Comparison of ENCODE assay signal across 22 mouse cellular contexts in genomic region chr6:28787133-28787532, GRCm38 (mm10). TPM values are rescaled to one million over a fixed set of nuclear protein-coding genes. Genes with fewer than 3 reads are reported as not detected.
DNase-seq lines count a peak whose midpoint lies in the region; ATAC-seq and TF ChIP-seq lines count a peak whose summit lies in the region.
"Had no signal": no experiment of that assay in that cellular context is flagged by ENCODE, and none has a peak within 500 bp of the region (broad histone marks: within the 10 kb centered on the region; RNA-seq: fewer than 3 reads in every experiment).

No protein-coding gene starts in this region.

- H3K36me3 ChIP-seq in liver, postnatal 0 days (replicated peaks; ENCODE audit: insufficient read depth, low read length), result 0 out of 2 replicates have a peak, but pooled peaks cover 3% of the 10 kb centered on the region
- H3K36me3 ChIP-seq: embryonic facial prominence, embryonic 10.5 days; limb, embryonic 12.5 days; liver, embryonic 13.5 days had no signal

- no peak overlapping the region for H3K4me2 ChIP-seq in liver, postnatal 0 days (ENCODE audit: low read depth, low read length)
- H3K4me2 ChIP-seq: limb, embryonic 12.5 days; liver, embryonic 13.5 days had no signal

- WGBS in liver, postnatal 0 days (ENCODE audit: insufficient replicate concordance), result 67% methylated on average over 6 of the region's 6 CpGs

- DNase-seq in cerebellum, adult 9-11 months, result no peak
- no peak for DNase-seq in layer of hippocampus, adult 2 months (ENCODE audit: low spot score in 2 of 2)
- no peak for DNase-seq in layer of hippocampus, adult 18-20 months (ENCODE audit: low spot score in 2 of 2)
- peak; percentile 38 for DNase-seq in cerebellum, adult 8-10 months
- DNase-seq in gonadal fat pad, adult 2 months (ENCODE audit: low read depth), result peak; percentile 27
- no peak for DNase-seq in liver, postnatal 0 days
- DNase-seq in embryo, embryonic 10 days (ENCODE audit: low spot score), result no peak
- DNase-seq: gastrocnemius, adult 2 months; heart, adult 2 months; heart, postnatal 36 days; kidney, adult 11 months; kidney, postnatal 10 days; liver, embryonic 13.5 days; right cerebral cortex, adult 18-20 months had no signal

- TF ChIP-seq CTCF in layer of hippocampus, adult 2 months (conservative IDR thresholded peaks at IDR 0.05), result no peak
- TF ChIP-seq CTCF in liver, postnatal 0 days (IDR thresholded peaks at IDR 0.05; ENCODE audit: low read depth), result no peak

- no peaks in the 10 kb centered on the region for H3K27me3 ChIP-seq in liver, postnatal 0 days (ENCODE audit: insufficient read depth, low read length)
- H3K27me3 ChIP-seq: limb, embryonic 12.5 days; liver, embryonic 13.5 days; Patski had no signal

- no peaks in the 10 kb centered on the region for H3K9me3 ChIP-seq in liver, postnatal 0 days (ENCODE audit: low read length)
- H3K9me3 ChIP-seq: embryonic facial prominence, embryonic 10.5 days; limb, embryonic 12.5 days; liver, embryonic 13.5 days had no signal

- H3K27ac ChIP-seq in layer of hippocampus, adult 2 months, result peak overlapping the region; percentile 78
- H3K27ac ChIP-seq in liver, postnatal 0 days (ENCODE audit: low read depth), result no peak overlapping the region
- H3K27ac ChIP-seq: embryonic facial prominence, embryonic 10.5 days; gastrocnemius, adult 2 months; heart, adult 2 months; hindbrain, postnatal 0 days; limb, embryonic 12.5 days; liver, embryonic 13.5 days had no signal

- no peaks in the 10 kb centered on the region for H3K4me1 ChIP-seq in liver, postnatal 0 days (ENCODE audit: insufficient read depth)

- no peak for TF ChIP-seq EP300 in liver, postnatal 0 days (IDR thresholded peaks at IDR 0.05; ENCODE audit: low read depth)

- peak; percentile 46; the same call in 1 of the 2 replicates for ATAC-seq in cerebellum, adult (ENCODE audit: insufficient number of reproducible peaks, low FRiP score, low TSS enrichment)
- no peak for ATAC-seq in liver, postnatal 0 days
- ATAC-seq: activated CD4-positive, CD25-positive, alpha-beta regulatory T cell, adult 4 months; forebrain, embryonic 16.5 days; hindbrain, postnatal 0 days; midbrain, embryonic 16.5 days; Patski had no signal

- no peak overlapping the region for H3K9ac ChIP-seq in liver, postnatal 0 days (replicated peaks)
- H3K9ac ChIP-seq: limb, embryonic 12.5 days; liver, embryonic 13.5 days had no signal

- H3K4me3 ChIP-seq in layer of hippocampus, adult 2 months, result no peak overlapping the region
- no peak overlapping the region for H3K4me3 ChIP-seq in liver, postnatal 0 days (ENCODE audit: low read depth, low read length)
- H3K4me3 ChIP-seq: embryonic facial prominence, embryonic 10.5 days; gastrocnemius, adult 2 months; heart, adult 2 months; limb, embryonic 12.5 days; liver, embryonic 13.5 days had no signal

RNA-seq across cellular contexts. Expression of gene Lrrc4, which starts 44.4 kb away (rescaled TPM):
- 10 to 100 TPM; 96.2 to 98.8 TPM for total RNA-seq in layer of hippocampus, adult 2 months (2021)
- total RNA-seq in layer of hippocampus, adult 18-20 months (2021), result 100 to 1,000 TPM in 1 of 2 experiments, 10 to 100 TPM in 1; 97.7 to 101 TPM
- 1.8 and 2.3 TPM in 2 replicates for polyA plus RNA-seq in gonadal fat pad, adult 2 months (2012; rRNA removed)
- polyA plus RNA-seq in liver, postnatal 0 days (2015; fragmentation: Nextera tagmentation; extraction: Ambion mirVana), result 0.07 and 0.08 TPM in 2 replicates
- polyA plus RNA-seq: Patski had no signal

Comparison
In these comparisons a context has a peak if more than half of its experiments do, and no peak if none do; other contexts are left out.
1. DNase-seq: peak in cerebellum, adult 8-10 months (single experiment) and gonadal fat pad, adult 2 months (single experiment); none in cerebellum, adult 9-11 months (single experiment), layer of hippocampus, adult 2 months (0 of 2), layer of hippocampus, adult 18-20 months (0 of 2), liver, postnatal 0 days (single experiment) and embryo, embryonic 10 days (single experiment).